Mouse (Mus musculus): ENCODE results near the gene Krtap19-5. TPM values are rescaled to one million over a fixed set of nuclear protein-coding genes. Genes with fewer than 3 reads are reported as not detected.

Gene Krtap19-5
- polyA plus RNA-seq (2014; fragmentation: Nextera tagmentation; extraction: Ambion mirVana) = not detected in 2 replicates

- H3K9me3 ChIP-seq (ENCODE audit: control insufficient read depth, low read length) = no peaks in the 10 kb centered on the region
- no peak within 1 kb of the TSS for H3K9ac ChIP-seq (ENCODE audit: low read length)
- H3K4me1 ChIP-seq (ENCODE audit: control insufficient read depth, insufficient read depth, low read length) = no peaks in the 10 kb centered on the region
- no peak within 1 kb of the TSS for H3K4me2 ChIP-seq (ENCODE audit: low read depth)
- no peak within 1 kb of the TSS for H3K27ac ChIP-seq (ENCODE audit: low read depth, low read length)
- H3K36me3 ChIP-seq (ENCODE audit: control insufficient read depth, insufficient read depth, low read length) = no peaks in the 10 kb centered on the region
- no peak for DNase-seq (ENCODE audit: low spot score)
- ATAC-seq (ENCODE audit: insufficient read depth, low FRiP score, low TSS enrichment) = no peak
- 90% methylated on average over 6 of the region's 6 CpGs for WGBS
- H3K27me3 ChIP-seq (ENCODE audit: control insufficient read depth, insufficient read depth, low read length) = no peaks in the 10 kb centered on the region
- H3K4me3 ChIP-seq (ENCODE audit: low read depth, low read length) = no peak within 1 kb of the TSS
These were observed at the start of gene Krtap19-5 for GRCm38 (mm10) chr16:88896357-88896756. Gene Krtap19-5, minus strand, starts transcription at chr16:88896457.

- Histone ChIP-seq H3K4me2 (ENCODE audit: low read depth) (no peak overlapping the region), H3K4me3 (ENCODE audit: low read depth, low read length) (no peak overlapping the region), H3K9me3 (ENCODE audit: control insufficient read depth, low read length) (no peaks in the 10 kb centered on the region), H3K27me3 (ENCODE audit: control insufficient read depth, insufficient read depth, low read length) (no peaks in the 10 kb centered on the region), H3K9ac (ENCODE audit: low read length) (no peak overlapping the region), H3K4me1 (ENCODE audit: control insufficient read depth, insufficient read depth, low read length) (no peaks in the 10 kb centered on the region), H3K27ac (ENCODE audit: low read depth, low read length) (no peak overlapping the region), H3K36me3 (ENCODE audit: control insufficient read depth, insufficient read depth, low read length) (no peaks in the 10 kb centered on the region)
- 89% methylated on average over 6 of the region's 6 CpGs for WGBS
- DNase-seq (ENCODE audit: low spot score) (no peak), ATAC-seq (ENCODE audit: insufficient read depth, low FRiP score, low TSS enrichment) (no peak)
These were observed 44.8 kb upstream of the Krtap19-5 start for GRCm38 (mm10) chr16:88941106-88941505.

GRCm38 (mm10) chr16:88938252-88938651, 42.0 kb upstream of the Krtap19-5 start:
- no peak for ATAC-seq (ENCODE audit: insufficient read depth, low FRiP score, low TSS enrichment)

GRCm38 (mm10) chr16:88932165-88932564, 35.9 kb upstream of the Krtap19-5 start, which contains the start of gene Krtap19-9b:
Gene Krtap19-9b, minus strand, starts transcription at chr16:88932265.
- no peak within 1 kb of the TSS for H3K27ac ChIP-seq (ENCODE audit: low read depth, low read length)
- no peaks in the 10 kb centered on the region for H3K9me3 ChIP-seq (ENCODE audit: control insufficient read depth, low read length)
- H3K36me3 ChIP-seq (ENCODE audit: control insufficient read depth, insufficient read depth, low read length) = no peaks in the 10 kb centered on the region
- no peak within 1 kb of the TSS for H3K9ac ChIP-seq (ENCODE audit: low read length)
- H3K4me1 ChIP-seq (ENCODE audit: control insufficient read depth, insufficient read depth, low read length) = no peaks in the 10 kb centered on the region
- ATAC-seq (ENCODE audit: insufficient read depth, low FRiP score, low TSS enrichment) = no peak
- no peaks in the 10 kb centered on the region for H3K27me3 ChIP-seq (ENCODE audit: control insufficient read depth, insufficient read depth, low read length)
- no peak for DNase-seq (ENCODE audit: low spot score)
- no peak within 1 kb of the TSS for H3K4me2 ChIP-seq (ENCODE audit: low read depth)
- no peak within 1 kb of the TSS for H3K4me3 ChIP-seq (ENCODE audit: low read depth, low read length)
- WGBS = 90% methylated on average over 3 of the region's 3 CpGs

More at GRCm38 (mm10) chr16:88938252-88938651, 42.0 kb upstream of the Krtap19-5 start:
- Histone ChIP-seq H3K4me1 (ENCODE audit: control insufficient read depth, insufficient read depth, low read length) (no peaks in the 10 kb centered on the region), H3K9me3 (ENCODE audit: control insufficient read depth, low read length) (no peaks in the 10 kb centered on the region), H3K4me3 (ENCODE audit: low read depth, low read length) (no peak overlapping the region), H3K27me3 (ENCODE audit: control insufficient read depth, insufficient read depth, low read length) (no peaks in the 10 kb centered on the region), H3K27ac (ENCODE audit: low read depth, low read length) (no peak overlapping the region), H3K4me2 (ENCODE audit: low read depth) (no peak overlapping the region), H3K9ac (ENCODE audit: low read length) (no peak overlapping the region), H3K36me3 (ENCODE audit: control insufficient read depth, insufficient read depth, low read length) (no peaks in the 10 kb centered on the region)
- WGBS = 75% methylated on average over 7 of the region's 7 CpGs
- peak; percentile 23 for DNase-seq (ENCODE audit: low spot score)

- H3K36me3 ChIP-seq (ENCODE audit: control insufficient read depth, insufficient read depth, low read length) = no peaks in the 10 kb centered on the region
- no peaks in the 10 kb centered on the region for H3K9me3 ChIP-seq (ENCODE audit: control insufficient read depth, low read length)
- no peak overlapping the region for H3K4me2 ChIP-seq (ENCODE audit: low read depth)
- no peaks in the 10 kb centered on the region for H3K27me3 ChIP-seq (ENCODE audit: control insufficient read depth, insufficient read depth, low read length)
- 96% methylated on average over 6 of the region's 6 CpGs for WGBS
- H3K9ac ChIP-seq (ENCODE audit: low read length) = no peak overlapping the region
- H3K27ac ChIP-seq (ENCODE audit: low read depth, low read length) = no peak overlapping the region
- no peak for DNase-seq (ENCODE audit: low spot score)
- no peaks in the 10 kb centered on the region for H3K4me1 ChIP-seq (ENCODE audit: control insufficient read depth, insufficient read depth, low read length)
- ATAC-seq (ENCODE audit: insufficient read depth, low FRiP score, low TSS enrichment) = no peak
- no peak overlapping the region for H3K4me3 ChIP-seq (ENCODE audit: low read depth, low read length)
These were observed 9.4 kb downstream of the Krtap19-5 start for GRCm38 (mm10) chr16:88886870-88887269.

GRCm38 (mm10) chr16:88884989-88885388, 11.3 kb downstream of the Krtap19-5 start, which contains the start of gene Krtap19-4:
Gene Krtap19-4, minus strand, starts transcription at chr16:88885089.
- Histone ChIP-seq H3K36me3 (ENCODE audit: control insufficient read depth, insufficient read depth, low read length) (no peaks in the 10 kb centered on the region), H3K4me3 (ENCODE audit: low read depth, low read length) (no peak within 1 kb of the TSS), H3K9ac (ENCODE audit: low read length) (no peak within 1 kb of the TSS), H3K4me1 (ENCODE audit: control insufficient read depth, insufficient read depth, low read length) (no peaks in the 10 kb centered on the region), H3K27me3 (ENCODE audit: control insufficient read depth, insufficient read depth, low read length) (no peaks in the 10 kb centered on the region), H3K27ac (ENCODE audit: low read depth, low read length) (no peak within 1 kb of the TSS), H3K9me3 (ENCODE audit: control insufficient read depth, low read length) (no peaks in the 10 kb centered on the region), H3K4me2 (ENCODE audit: low read depth) (no peak within 1 kb of the TSS)
- no peak for ATAC-seq (ENCODE audit: insufficient read depth, low FRiP score, low TSS enrichment)
- DNase-seq (ENCODE audit: low spot score) = no peak
- 91% methylated on average over 5 of the region's 5 CpGs for WGBS

GRCm38 (mm10) chr16:88877938-88878337, 18.3 kb downstream of the Krtap19-5 start, which contains the start of gene Krtap19-3:
Gene Krtap19-3, minus strand, starts transcription at chr16:88878038.
- ATAC-seq (ENCODE audit: insufficient read depth, low FRiP score, low TSS enrichment) = no peak
- no peaks in the 10 kb centered on the region for H3K4me1 ChIP-seq (ENCODE audit: control insufficient read depth, insufficient read depth, low read length)
- no peak within 1 kb of the TSS for H3K9ac ChIP-seq (ENCODE audit: low read length)
- DNase-seq (ENCODE audit: low spot score) = no peak
- H3K9me3 ChIP-seq (ENCODE audit: control insufficient read depth, low read length) = no peaks in the 10 kb centered on the region
- no peak within 1 kb of the TSS for H3K4me2 ChIP-seq (ENCODE audit: low read depth)
- WGBS = 98% methylated on average over 2 of the region's 2 CpGs
- H3K4me3 ChIP-seq (ENCODE audit: low read depth, low read length) = no peak within 1 kb of the TSS
- no peaks in the 10 kb centered on the region for H3K27me3 ChIP-seq (ENCODE audit: control insufficient read depth, insufficient read depth, low read length)
- no peak within 1 kb of the TSS for H3K27ac ChIP-seq (ENCODE audit: low read depth, low read length)
- H3K36me3 ChIP-seq (ENCODE audit: control insufficient read depth, insufficient read depth, low read length) = no peaks in the 10 kb centered on the region

GRCm38 (mm10) chr16:88874169-88874568, 22.1 kb downstream of the Krtap19-5 start, which contains the start of gene Krtap19-2:
Gene Krtap19-2, minus strand, starts transcription at chr16:88874269.
- no peak within 1 kb of the TSS for H3K9ac ChIP-seq (ENCODE audit: low read length)
- ATAC-seq (ENCODE audit: insufficient read depth, low FRiP score, low TSS enrichment) (no peak), DNase-seq (ENCODE audit: low spot score) (no peak)
- H3K36me3 ChIP-seq (ENCODE audit: control insufficient read depth, insufficient read depth, low read length) = no peaks in the 10 kb centered on the region
- no peaks in the 10 kb centered on the region for H3K27me3 ChIP-seq (ENCODE audit: control insufficient read depth, insufficient read depth, low read length)
- no peaks in the 10 kb centered on the region for H3K9me3 ChIP-seq (ENCODE audit: control insufficient read depth, low read length)
- no peak within 1 kb of the TSS for H3K27ac ChIP-seq (ENCODE audit: low read depth, low read length)
- no peak within 1 kb of the TSS for H3K4me2 ChIP-seq (ENCODE audit: low read depth)
- no peak within 1 kb of the TSS for H3K4me3 ChIP-seq (ENCODE audit: low read depth, low read length)
- 96% methylated on average over 3 of the region's 3 CpGs for WGBS
- no peaks in the 10 kb centered on the region for H3K4me1 ChIP-seq (ENCODE audit: control insufficient read depth, insufficient read depth, low read length)

- Histone ChIP-seq H3K4me1 (ENCODE audit: control insufficient read depth, insufficient read depth, low read length) (no peaks in the 10 kb centered on the region), H3K36me3 (ENCODE audit: control insufficient read depth, insufficient read depth, low read length) (no peaks in the 10 kb centered on the region), H3K27ac (ENCODE audit: low read depth, low read length) (no peak within 1 kb of the TSS), H3K27me3 (ENCODE audit: control insufficient read depth, insufficient read depth, low read length) (no peaks in the 10 kb centered on the region), H3K9ac (ENCODE audit: low read length) (no peak within 1 kb of the TSS), H3K4me2 (ENCODE audit: low read depth) (no peak within 1 kb of the TSS), H3K9me3 (ENCODE audit: control insufficient read depth, low read length) (no peaks in the 10 kb centered on the region), H3K4me3 (ENCODE audit: low read depth, low read length) (no peak within 1 kb of the TSS)
- DNase-seq (ENCODE audit: low spot score) (no peak), ATAC-seq (ENCODE audit: insufficient read depth, low FRiP score, low TSS enrichment) (no peak)
- 93% methylated on average over 6 of the region's 6 CpGs for WGBS
These were observed 26.9 kb downstream of the Krtap19-5 start, which contains the start of gene Krtap19-1 for GRCm38 (mm10) chr16:88869311-88869710. Gene Krtap19-1, minus strand, starts transcription at chr16:88869411.

Data from neural tube, embryonic 11.5 days (tissue).